Mouse (Mus musculus): ENCODE measurements around the gene Mpp2.

DNA sequence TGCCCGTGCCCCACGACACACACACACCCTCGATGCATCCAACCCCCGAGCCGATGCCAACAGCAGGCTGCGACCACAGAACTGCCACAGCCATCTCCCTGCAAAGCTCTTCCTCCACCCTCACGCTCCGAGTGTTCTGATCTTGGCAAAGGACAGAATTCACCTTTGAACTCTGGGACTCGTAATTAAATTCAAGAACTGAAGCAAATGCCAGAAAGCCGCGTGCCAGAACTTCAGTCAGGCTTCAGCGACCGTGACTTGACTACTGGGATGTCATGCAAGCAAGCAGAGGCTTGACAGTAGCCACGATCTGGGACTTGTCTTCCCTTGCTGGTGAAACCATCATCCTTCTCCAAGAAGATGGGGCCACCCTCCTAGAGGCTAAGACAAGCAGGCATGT is 14.6 kb downstream of the Mpp2 start:
- TF ChIP-seq POLR2AphosphoS5 (IDR thresholded peaks at IDR 0.05; ENCODE audit: insufficient replicate concordance, low read depth, low read length) (no peak), CTCF (IDR thresholded peaks at IDR 0.05; ENCODE audit: low read depth, low read length) (no peak), TAL1 (conservative IDR thresholded peaks at IDR 0.05; ENCODE audit: low read depth, low read length) (no peak)

Measured in G1E (cell line).